Mouse (Mus musculus) cerebellum, adult 11 months (tissue): Measurements from ENCODE around the gene Simc1.
A peak's percentile ranks its signal among the peaks of the same experiment; 100 is the strongest.

Experiments used
- DNase-seq: peaks from one replicate; pipeline ENCODE4 v3.0.0; 2022

The Simc1 gene

GRCm38 (mm10) chr13:54589996-54590951 lies 86.7 kb downstream of the Simc1 start, which contains the start of the genes Nop16 and Higd2a:
Gene Nop16 (minus strand): TSS chr13:54590090.
Gene Higd2a (plus strand): TSS chr13:54590207.
- peak; percentile 95 for DNase-seq

GRCm38 (mm10) chr13:54591776-54592356 lies 88.3 kb downstream of the Simc1 start:
- no peak for DNase-seq

- DNase-seq: no peak
Measured at GRCm38 (mm10) chr13:54593617-54594016, 90.0 kb downstream of the Simc1 start.

GRCm38 (mm10) chr13:54596107-54596690 lies 92.6 kb downstream of the Simc1 start:
- DNase-seq: no peak

GRCm38 (mm10) chr13:54596870-54597269 lies 93.3 kb downstream of the Simc1 start:
- DNase-seq: no peak

- no peak for DNase-seq
Measured at GRCm38 (mm10) chr13:54598622-54599143, 95.1 kb downstream of the Simc1 start.
